Mouse (Mus musculus): ENCODE measurements at regions not wholly inside any gene's neighbourhood (a gene's known extent, or its start where the extent isn't known, plus 50 kb on each side); places are given as distances from the start of the nearest gene placed in this dataset.

- no peak for TF ChIP-seq CTCF (IDR thresholded peaks at IDR 0.05; ENCODE audit: borderline replicate concordance, insufficient read depth, low read length)
- no peak for TF ChIP-seq POLR2A (IDR thresholded peaks at IDR 0.05; ENCODE audit: low read depth, low read length)
These were observed 126.6 kb upstream of the Gmds start for GRCm38 (mm10) chr13:32465041-32465682.
